Mouse (Mus musculus) kidney, postnatal 0 days (tissue): ENCODE measurements at regions not wholly inside any gene's neighbourhood (a gene's known extent, or its start where the extent isn't known, plus 50 kb on each side); places are given as distances from the start of the nearest gene placed in this dataset.
A peak's percentile ranks its signal among the peaks of the same experiment; 100 is the strongest.

Experiments used
- ATAC-seq: fragments of 200-750 bp; cut with Nextera tagmentation; replicated peaks from 2 replicates; pipeline ENCODE4 v1.8.0; 2017; ENCODE audit warnings: low read depth, moderate number of reproducible peaks, moderate TSS enrichment, moderate library complexity; ENCODE audit not compliant: low FRiP score
- DNase-seq: peaks from one replicate; pipeline ENCODE4 v3.0.0-alpha.2; 2016; ENCODE audit warnings: low spot score
- H3K27ac ChIP-seq: fragments of 300-500 bp; sonication (generic); 2 replicates; pipeline ENCODE4 v1.5.1; 2014; ENCODE audit warnings: mild to moderate bottlenecking
- H3K27me3 ChIP-seq: fragments of 300-500 bp; sonication (generic); 2 replicates; pipeline ENCODE4 v1.6.1; 2014; ENCODE audit warnings: low read length, mixed read lengths; ENCODE audit not compliant: insufficient read depth
- H3K36me3 ChIP-seq: fragments of 300-500 bp; sonication (generic); 2 replicates; pipeline ENCODE4 v1.6.1; 2014; ENCODE audit warnings: low read length, mixed read lengths; ENCODE audit not compliant: insufficient read depth
- H3K4me1 ChIP-seq: fragments of 300-500 bp; sonication (generic); replicated peaks from 2 replicates; pipeline ENCODE4 v1.6.1; 2014; ENCODE audit warnings: antibody characterized with exemption, low read length, mixed read lengths; ENCODE audit not compliant: insufficient read depth
- H3K4me2 ChIP-seq: fragments of 300-500 bp; sonication (generic); 2 replicates; pipeline ENCODE4 v1.6.1; 2014; ENCODE audit warnings: mild to moderate bottlenecking, low read length, moderate library complexity, mixed read lengths
- H3K4me3 ChIP-seq: fragments of 300-500 bp; sonication (generic); replicated peaks from 2 replicates; pipeline ENCODE4 v1.5.1; 2014; ENCODE audit warnings: low read depth, low read length
- H3K9ac ChIP-seq: fragments of 300-500 bp; sonication (generic); 2 replicates; pipeline ENCODE4 v1.6.1; 2014; ENCODE audit warnings: low read depth, low read length
- H3K9me3 ChIP-seq: fragments of 300-500 bp; sonication (generic); replicated peaks from 2 replicates; pipeline ENCODE4 v1.6.1; 2016; ENCODE audit warnings: low read length, inconsistent platforms, mixed read lengths
- CTCF ChIP-seq: IDR thresholded peaks from 2 replicates; pipeline ENCODE4 v1.5.1; 2016; ENCODE audit warnings: antibody characterized with exemption, low read depth, mild to moderate bottlenecking, moderate library complexity
- WGBS: fragments of 180-500 bp; shearing (Covaris S2); extraction: QIAGEN DNeasy Blood & Tissue Kit; methylation state at CpG from one replicate; pipeline ENCODE4 v1.1.7; 2014; 5-methylcytosine and 5-hydroxymethylcytosine counted together

- no peak for DNase-seq
- Histone ChIP-seq H3K4me1 (no peaks in the 10 kb centered on the region; the same call in 1 of the 2 replicates), H3K27ac (no peak overlapping the region), H3K4me3 (no peak overlapping the region), H3K4me2 (no peak overlapping the region), H3K9ac (no peak overlapping the region), H3K27me3 (no peaks in the 10 kb centered on the region), H3K9me3 (no peaks in the 10 kb centered on the region), H3K36me3 (no peaks in the 10 kb centered on the region)
- WGBS: 88% methylated on average over 4 of the region's 4 CpGs
- no peak for ATAC-seq
- TF ChIP-seq CTCF: no peak
These were observed 148.5 kb upstream of the Dyrk2 start for GRCm38 (mm10) chr10:119018490-119018889.

GRCm38 (mm10) chr10:119016104-119016503, 146.1 kb upstream of the Dyrk2 start:
- H3K36me3 ChIP-seq: no peaks in the 10 kb centered on the region
- WGBS: 88% methylated on average over 8 of the region's 8 CpGs
- ATAC-seq (no peak), DNase-seq (no peak)
- H3K4me2 ChIP-seq: no peak overlapping the region
- no peaks in the 10 kb centered on the region; the same call in 1 of the 2 replicates for H3K4me1 ChIP-seq
- no peak overlapping the region for H3K4me3 ChIP-seq
- H3K27me3 ChIP-seq: no peaks in the 10 kb centered on the region
- H3K9ac ChIP-seq: no peak overlapping the region
- no peak overlapping the region for H3K27ac ChIP-seq
- H3K9me3 ChIP-seq: no peaks in the 10 kb centered on the region
- TF ChIP-seq CTCF: no peak

- TF ChIP-seq CTCF: no peak
- no peaks in the 10 kb centered on the region for H3K27me3 ChIP-seq
- no peak overlapping the region for H3K27ac ChIP-seq
- ATAC-seq (no peak), DNase-seq (peak; percentile 16)
- H3K4me3 ChIP-seq: no peak overlapping the region
- H3K9ac ChIP-seq: no peak overlapping the region
- H3K36me3 ChIP-seq: no peaks in the 10 kb centered on the region
- no peaks in the 10 kb centered on the region for H3K9me3 ChIP-seq
- 56% methylated on average over 16 of the region's 16 CpGs for WGBS
- H3K4me2 ChIP-seq: no peak overlapping the region
- no peaks in the 10 kb centered on the region; the same call in 1 of the 2 replicates for H3K4me1 ChIP-seq
These were observed 145.5 kb upstream of the Dyrk2 start for GRCm38 (mm10) chr10:119015311-119016055.

GRCm38 (mm10) chr10:119014731-119015130, 144.7 kb upstream of the Dyrk2 start:
- DNase-seq (no peak), ATAC-seq (no peak)
- H3K27me3 ChIP-seq: no peaks in the 10 kb centered on the region
- H3K4me2 ChIP-seq: no peak overlapping the region
- no peak for TF ChIP-seq CTCF
- H3K4me3 ChIP-seq: no peak overlapping the region
- H3K9me3 ChIP-seq: no peaks in the 10 kb centered on the region
- no peaks in the 10 kb centered on the region for H3K36me3 ChIP-seq
- H3K27ac ChIP-seq: no peak overlapping the region
- no peak overlapping the region for H3K9ac ChIP-seq
- no peaks in the 10 kb centered on the region; the same call in 1 of the 2 replicates for H3K4me1 ChIP-seq
- WGBS: 79% methylated on average over 4 of the region's 4 CpGs

- H3K4me2 ChIP-seq: no peak overlapping the region
- H3K27ac ChIP-seq: no peak overlapping the region
- ATAC-seq: no peak
- no peak overlapping the region for H3K9ac ChIP-seq
- DNase-seq: no peak
- H3K9me3 ChIP-seq: no peaks in the 10 kb centered on the region
- TF ChIP-seq CTCF: no peak
- no peaks in the 10 kb centered on the region for H3K36me3 ChIP-seq
- H3K4me3 ChIP-seq: no peak overlapping the region
- H3K4me1 ChIP-seq: no peaks in the 10 kb centered on the region; the same call in 1 of the 2 replicates
- WGBS: 63% methylated on average over 4 of the region's 4 CpGs
- no peaks in the 10 kb centered on the region for H3K27me3 ChIP-seq
These were observed 143.7 kb upstream of the Dyrk2 start for GRCm38 (mm10) chr10:119013758-119014157.

- ATAC-seq (no peak), DNase-seq (no peak)
- no peak for TF ChIP-seq CTCF
- no peaks in the 10 kb centered on the region for H3K27me3 ChIP-seq
- H3K9ac ChIP-seq: no peak overlapping the region
- no peaks in the 10 kb centered on the region for H3K36me3 ChIP-seq
- 53% methylated on average over 6 of the region's 6 CpGs for WGBS
- H3K27ac ChIP-seq: no peak overlapping the region
- H3K4me1 ChIP-seq: no peaks in the 10 kb centered on the region; the same call in 1 of the 2 replicates
- no peaks in the 10 kb centered on the region for H3K9me3 ChIP-seq
- no peak overlapping the region for H3K4me2 ChIP-seq
- no peak overlapping the region for H3K4me3 ChIP-seq
These were observed 141.5 kb upstream of the Dyrk2 start for GRCm38 (mm10) chr10:119011511-119011910.
